Comparison of ENCODE assay signal across 9 mouse cellular contexts in genomic region chr11:106267871-106268270, GRCm38 (mm10). TPM values are rescaled to one million over a fixed set of nuclear protein-coding genes. Genes with fewer than 3 reads are reported as not detected.
DNase-seq lines count a peak whose midpoint lies in the region; ATAC-seq and TF ChIP-seq lines count a peak whose summit lies in the region.
"Had no signal": no experiment of that assay in that cellular context is flagged by ENCODE, and none has a peak within 500 bp of the region (broad histone marks: within the 10 kb centered on the region; RNA-seq: fewer than 3 reads in every experiment).

No protein-coding gene starts in this region.

- 54% methylated on average over 5 of the region's 5 CpGs for WGBS in neural tube, embryonic 11.5 days
- 44% methylated on average over 5 of the region's 5 CpGs for WGBS in limb, embryonic 10.5 days
- 44% methylated on average over 5 of the region's 5 CpGs for WGBS in stomach, postnatal 0 days

- no peak for ATAC-seq in neural tube, embryonic 11.5 days (ENCODE audit: insufficient read depth, low FRiP score, low TSS enrichment)
- no peak for ATAC-seq in stomach, postnatal 0 days (ENCODE audit: low FRiP score, low TSS enrichment)

- TF ChIP-seq EP300 in stomach, postnatal 0 days (optimal IDR thresholded peaks at IDR 0.05) = no peak

- H3K9ac ChIP-seq in neural tube, embryonic 11.5 days (ENCODE audit: low read length) = no peak overlapping the region
- H3K9ac ChIP-seq in stomach, postnatal 0 days (ENCODE audit: low read length) = peak overlapping the region; percentile 50

- peak; percentile 32 for DNase-seq in adrenal gland, adult 2 months
- DNase-seq in adrenal gland, postnatal 36 days = no peak
- no peak for DNase-seq in neural tube, embryonic 11.5 days (ENCODE audit: low spot score)
- no peak for DNase-seq in neural tube, embryonic 10.5 days (ENCODE audit: extremely low spot score, low spot score)
- DNase-seq in limb, embryonic 10.5 days (ENCODE audit: low spot score) = no peak
- no peak for DNase-seq in stomach, postnatal 0 days (ENCODE audit: low spot score)
- DNase-seq in left cerebral cortex, adult 18-20 months (ENCODE audit: low spot score in 2 of 2) = no peak
- DNase-seq in c-Kit-positive CD71-positive TER-119-positive erythroid progenitor cells, embryonic 14.5 days (ENCODE audit: low spot score) = no peak

- peaks cover 33% of the 10 kb centered on the region for H3K36me3 ChIP-seq in neural tube, embryonic 11.5 days (ENCODE audit: control insufficient read depth, insufficient read depth, low read length)
- H3K36me3 ChIP-seq in limb, embryonic 10.5 days = peaks cover 59% of the 10 kb centered on the region
- peaks cover 32% of the 10 kb centered on the region for H3K36me3 ChIP-seq in stomach, postnatal 0 days (ENCODE audit: control insufficient read depth, insufficient read depth, low read length)

- H3K4me1 ChIP-seq in neural tube, embryonic 11.5 days (ENCODE audit: control insufficient read depth, insufficient read depth, low read length) = peaks cover 35% of the 10 kb centered on the region
- peaks cover 52% of the 10 kb centered on the region for H3K4me1 ChIP-seq in limb, embryonic 10.5 days
- H3K4me1 ChIP-seq in stomach, postnatal 0 days (replicated peaks; ENCODE audit: control insufficient read depth, insufficient read depth) = peaks cover 19% of the 10 kb centered on the region

- no peaks in the 10 kb centered on the region for H3K9me3 ChIP-seq in neural tube, embryonic 11.5 days (ENCODE audit: control insufficient read depth, low read length)
- no peaks in the 10 kb centered on the region for H3K9me3 ChIP-seq in limb, embryonic 10.5 days (replicated peaks)
- H3K9me3 ChIP-seq in stomach, postnatal 0 days (ENCODE audit: control insufficient read depth, low read length) = no peaks in the 10 kb centered on the region

- H3K4me3 ChIP-seq in neural tube, embryonic 11.5 days (ENCODE audit: low read depth, low read length) = no peak overlapping the region
- peak overlapping the region; percentile 40 for H3K4me3 ChIP-seq in limb, embryonic 10.5 days
- H3K4me3 ChIP-seq in stomach, postnatal 0 days (ENCODE audit: low read depth, low read length) = peak overlapping the region; percentile 12; the same call in 1 of the 2 replicates

- peak overlapping the region; percentile 30 for H3K4me2 ChIP-seq in neural tube, embryonic 11.5 days (ENCODE audit: low read depth)
- peak overlapping the region; percentile 46 for H3K4me2 ChIP-seq in stomach, postnatal 0 days (replicated peaks; ENCODE audit: low read depth)

- no peaks in the 10 kb centered on the region for H3K27me3 ChIP-seq in neural tube, embryonic 11.5 days (ENCODE audit: control insufficient read depth, insufficient read depth, low read length)
- no peaks in the 10 kb centered on the region for H3K27me3 ChIP-seq in limb, embryonic 10.5 days (ENCODE audit: low read depth, poor library complexity, severe bottlenecking)
- H3K27me3 ChIP-seq in stomach, postnatal 0 days (ENCODE audit: control insufficient read depth, insufficient read depth, low read length) = no peaks in the 10 kb centered on the region

- TF ChIP-seq CTCF in stomach, postnatal 0 days (IDR thresholded peaks at IDR 0.05; ENCODE audit: low read depth) = 0 out of 2 replicates have a peak, but pooled peaks have one; percentile 18

- H3K27ac ChIP-seq in neural tube, embryonic 11.5 days (ENCODE audit: low read depth, low read length) = peak overlapping the region; percentile 87
- peak overlapping the region; percentile 86 for H3K27ac ChIP-seq in limb, embryonic 10.5 days
- peak overlapping the region; percentile 92 for H3K27ac ChIP-seq in stomach, postnatal 0 days (replicated peaks)

RNA-seq across cellular contexts. Expression of gene Smarcd2, which starts 4.9 kb away (rescaled TPM):
- total RNA-seq in adrenal gland, adult 2 months (2021) = 10 to 100 TPM; 64.5 to 80.6 TPM
- polyA plus RNA-seq in adrenal gland, adult 2 months (2012; rRNA removed) = 112 and 121 TPM in 2 replicates
- 10 to 100 TPM; 68.1 to 86.5 TPM for total RNA-seq in adrenal gland, postnatal 36 days (2021)
- 42.0 and 44.4 TPM in 2 replicates for polyA plus RNA-seq in neural tube, embryonic 11.5 days (2014; fragmentation: Nextera tagmentation; extraction: Ambion mirVana)
- polyA plus RNA-seq in limb, embryonic 10.5 days (2016; fragmentation: Nextera tagmentation; extraction: Ambion mirVana) = 66.4 and 72.6 TPM in 2 replicates
- polyA plus RNA-seq in stomach, postnatal 0 days (2015; fragmentation: Nextera tagmentation; extraction: Ambion mirVana) = 43.5 and 47.6 TPM in 2 replicates
- total RNA-seq in left cerebral cortex, adult 18-20 months (2021) = 10 to 100 TPM; 16.6 to 16.9 TPM

RNA-seq across cellular contexts. Expression of gene Tcam1, which starts 8.6 kb away (rescaled TPM):
- under 1 TPM; 0.10 to 0.26 TPM for total RNA-seq in adrenal gland, adult 2 months (2021)
- polyA plus RNA-seq in adrenal gland, adult 2 months (2012; rRNA removed) = not detected in 2 replicates
- under 1 TPM; 0.23 to 0.36 TPM for total RNA-seq in adrenal gland, postnatal 36 days (2021)
- 0.14 and 0.21 TPM in 2 replicates for polyA plus RNA-seq in neural tube, embryonic 11.5 days (2014; fragmentation: Nextera tagmentation; extraction: Ambion mirVana)
- 0.18 and 0.36 TPM in 2 replicates for polyA plus RNA-seq in limb, embryonic 10.5 days (2016; fragmentation: Nextera tagmentation; extraction: Ambion mirVana)
- polyA plus RNA-seq in stomach, postnatal 0 days (2015; fragmentation: Nextera tagmentation; extraction: Ambion mirVana) = 0.07 and 0.10 TPM in 2 replicates
- under 1 TPM in 1 of 2 experiments, not detected in 1; 0.12 TPM for total RNA-seq in left cerebral cortex, adult 18-20 months (2021)

RNA-seq across cellular contexts. Expression of gene Psmc5, which starts 11.9 kb away (rescaled TPM):
- 100 to 1,000 TPM; 138 to 164 TPM for total RNA-seq in adrenal gland, adult 2 months (2021)
- 12.4 and 12.9 TPM in 2 replicates for polyA plus RNA-seq in adrenal gland, adult 2 months (2012; rRNA removed)
- total RNA-seq in adrenal gland, postnatal 36 days (2021) = 100 to 1,000 TPM; 154 to 172 TPM
- polyA plus RNA-seq in neural tube, embryonic 11.5 days (2014; fragmentation: Nextera tagmentation; extraction: Ambion mirVana) = 414 and 431 TPM in 2 replicates
- polyA plus RNA-seq in limb, embryonic 10.5 days (2016; fragmentation: Nextera tagmentation; extraction: Ambion mirVana) = 415 and 441 TPM in 2 replicates
- 202 and 206 TPM in 2 replicates for polyA plus RNA-seq in stomach, postnatal 0 days (2015; fragmentation: Nextera tagmentation; extraction: Ambion mirVana)
- 100 to 1,000 TPM; 211 to 215 TPM for total RNA-seq in left cerebral cortex, adult 18-20 months (2021)

RNA-seq across cellular contexts. Expression of gene Ftsj3, which starts 12.0 kb away (rescaled TPM):
- total RNA-seq in adrenal gland, adult 2 months (2021) = 10 to 100 TPM; 49.8 to 53.1 TPM
- polyA plus RNA-seq in adrenal gland, adult 2 months (2012; rRNA removed) = 16.2 and 22.5 TPM in 2 replicates
- 10 to 100 TPM; 55.2 to 66.2 TPM for total RNA-seq in adrenal gland, postnatal 36 days (2021)
- 64.5 and 66.9 TPM in 2 replicates for polyA plus RNA-seq in neural tube, embryonic 11.5 days (2014; fragmentation: Nextera tagmentation; extraction: Ambion mirVana)
- 85.6 and 91.1 TPM in 2 replicates for polyA plus RNA-seq in limb, embryonic 10.5 days (2016; fragmentation: Nextera tagmentation; extraction: Ambion mirVana)
- polyA plus RNA-seq in stomach, postnatal 0 days (2015; fragmentation: Nextera tagmentation; extraction: Ambion mirVana) = 24.4 and 24.5 TPM in 2 replicates
- 10 to 100 TPM; 25.9 to 26.9 TPM for total RNA-seq in left cerebral cortex, adult 18-20 months (2021)

RNA-seq across cellular contexts. Expression of gene Gh, which starts 33.8 kb away (rescaled TPM):
- not detected for total RNA-seq in adrenal gland, adult 2 months (2021)
- polyA plus RNA-seq in adrenal gland, adult 2 months (2012; rRNA removed) = not detected in 2 replicates
- not detected for total RNA-seq in adrenal gland, postnatal 36 days (2021)
- not detected in 2 replicates for polyA plus RNA-seq in neural tube, embryonic 11.5 days (2014; fragmentation: Nextera tagmentation; extraction: Ambion mirVana)
- polyA plus RNA-seq in limb, embryonic 10.5 days (2016; fragmentation: Nextera tagmentation; extraction: Ambion mirVana) = not detected in 2 replicates
- polyA plus RNA-seq in stomach, postnatal 0 days (2015; fragmentation: Nextera tagmentation; extraction: Ambion mirVana) = not detected in 2 replicates
- not detected for total RNA-seq in left cerebral cortex, adult 18-20 months (2021)
- total RNA-seq: heart, postnatal 10 days had no signal

Comparison
In these comparisons a context has a peak if more than half of its experiments do, and no peak if none do; other contexts are left out.
1. RNA of gene Psmc5, which starts 11.9 kb away (polyA plus RNA-seq): 414 to 431 TPM in neural tube, embryonic 11.5 days, 415 to 441 TPM in limb, embryonic 10.5 days and 202 to 206 TPM in stomach, postnatal 0 days; 12.4 to 12.9 TPM in adrenal gland, adult 2 months; every median in the first group is over 10 times any median in the second.
2. Peak in every context shown above with its lines, with median percentiles within 50 percentile points of each other: H3K27ac ChIP-seq.